Comparison of ENCODE assay signal across 9 mouse cellular contexts in genomic region chr6:129033397-129033796, GRCm38 (mm10). TPM values are rescaled to one million over a fixed set of nuclear protein-coding genes. Genes with fewer than 3 reads are reported as not detected.
A peak's percentile ranks its signal among the peaks of the same experiment; 100 is the strongest.
DNase-seq lines count a peak whose midpoint lies in the region; ATAC-seq and TF ChIP-seq lines count a peak whose summit lies in the region.
"Had no signal": no experiment of that assay in that cellular context is flagged by ENCODE, and none has a peak within 500 bp of the region (broad histone marks: within the 10 kb centered on the region; RNA-seq: fewer than 3 reads in every experiment).

No protein-coding gene starts in this region.

- no peak overlapping the region for H3K4me2 ChIP-seq in heart, postnatal 0 days (ENCODE audit: low read depth, low read length)

- no peaks in the 10 kb centered on the region for H3K9me3 ChIP-seq in heart, postnatal 0 days (replicated peaks; ENCODE audit: control insufficient read depth, low read length)
- no peaks in the 10 kb centered on the region for H3K9me3 ChIP-seq in heart, embryonic 10.5 days
- H3K9me3 ChIP-seq in embryonic facial prominence, embryonic 10.5 days: no peaks in the 10 kb centered on the region

- no peaks in the 10 kb centered on the region for H3K4me1 ChIP-seq in heart, postnatal 0 days (ENCODE audit: control insufficient read depth, insufficient read depth)
- H3K4me1 ChIP-seq in heart, embryonic 10.5 days: no peaks in the 10 kb centered on the region
- H3K4me1 ChIP-seq in embryonic facial prominence, embryonic 10.5 days: no peaks in the 10 kb centered on the region

- ATAC-seq in heart, postnatal 0 days (ENCODE audit: insufficient read depth, low read depth): no peak
- ATAC-seq in activated CD4-positive, CD25-positive, alpha-beta regulatory T cell, adult 4 months: peak; percentile 46

- H3K27ac ChIP-seq in heart, postnatal 0 days (ENCODE audit: low read depth): no peak overlapping the region
- no peak overlapping the region for H3K27ac ChIP-seq in heart, embryonic 10.5 days
- no peak overlapping the region for H3K27ac ChIP-seq in embryonic facial prominence, embryonic 10.5 days (replicated peaks)

- peak; percentile 52 for TF ChIP-seq CTCF in heart, postnatal 0 days (IDR thresholded peaks at IDR 0.05; ENCODE audit: low read depth)

- DNase-seq in heart, postnatal 0 days (ENCODE audit: low spot score): peak; percentile 30
- no peak for DNase-seq in heart, embryonic 10.5 days (ENCODE audit: low spot score)
- peak; percentile 89 for DNase-seq in 416B (ENCODE audit: low read depth)
- DNase-seq in lung, postnatal 36 days: peak; percentile 54
- DNase-seq in layer of hippocampus, adult 18-20 months (ENCODE audit: low spot score in 2 of 2): no peak
- no peak for DNase-seq in embryonic facial prominence, embryonic 10.5 days (ENCODE audit: low spot score)
- no peak for DNase-seq in urinary bladder, postnatal 25 days (ENCODE audit: low spot score)
- DNase-seq: cerebellum, adult 8-10 months had no signal

- no peak overlapping the region for H3K9ac ChIP-seq in heart, postnatal 0 days (replicated peaks; ENCODE audit: low read depth, low read length)

- no peak overlapping the region for H3K4me3 ChIP-seq in heart, postnatal 0 days (ENCODE audit: low read depth, low read length)
- no peak overlapping the region for H3K4me3 ChIP-seq in heart, embryonic 10.5 days
- H3K4me3 ChIP-seq in embryonic facial prominence, embryonic 10.5 days: no peak overlapping the region

- WGBS in heart, postnatal 0 days: 65% methylated on average over 2 of the region's 2 CpGs
- 69% methylated on average over 2 of the region's 2 CpGs for WGBS in heart, embryonic 10.5 days
- 83% methylated on average over 2 of the region's 2 CpGs for WGBS in embryonic facial prominence, embryonic 10.5 days

- H3K36me3 ChIP-seq in heart, postnatal 0 days (replicated peaks; ENCODE audit: control insufficient read depth, insufficient read depth, low read length): no peaks in the 10 kb centered on the region
- no peaks in the 10 kb centered on the region for H3K36me3 ChIP-seq in heart, embryonic 10.5 days
- H3K36me3 ChIP-seq in embryonic facial prominence, embryonic 10.5 days (replicated peaks): no peaks in the 10 kb centered on the region

- H3K27me3 ChIP-seq in heart, postnatal 0 days (ENCODE audit: control insufficient read depth, insufficient read depth, low read length): no peaks in the 10 kb centered on the region
- H3K27me3 ChIP-seq in heart, embryonic 10.5 days (ENCODE audit: insufficient read depth, poor library complexity, severe bottlenecking): no peaks in the 10 kb centered on the region
- no peaks in the 10 kb centered on the region for H3K27me3 ChIP-seq in embryonic facial prominence, embryonic 10.5 days (replicated peaks; ENCODE audit: low read depth, poor library complexity, severe bottlenecking)

- TF ChIP-seq EP300 in heart, postnatal 0 days (IDR thresholded peaks at IDR 0.05; ENCODE audit: low read depth): no peak

RNA-seq across cellular contexts. Expression of gene Klrb1f, which starts 12.3 kb away (rescaled TPM):
- total RNA-seq in heart, postnatal 0 days (2014; rRNA removed; ENCODE audit: low replicate concordance): not detected in 2 replicates
- polyA plus RNA-seq in heart, postnatal 0 days (2015; fragmentation: Nextera tagmentation; extraction: Ambion mirVana): 0.23 and 0.34 TPM in 2 replicates
- polyA plus RNA-seq in heart, embryonic 10.5 days (2016; fragmentation: Nextera tagmentation; extraction: Ambion mirVana): not detected in 2 replicates
- polyA plus RNA-seq in activated CD4-positive, CD25-positive, alpha-beta regulatory T cell, adult 4 months (2017; shearing (Covaris generic)): 1 to 10 TPM; 4.8 to 5.5 TPM
- not detected for total RNA-seq in layer of hippocampus, adult 18-20 months (2021)
- 0.11 TPM in 1 of 2 replicates, not detected in the other for polyA plus RNA-seq in embryonic facial prominence, embryonic 10.5 days (2016; fragmentation: Nextera tagmentation; extraction: Ambion mirVana)

Comparison
In these comparisons a context has a peak if more than half of its experiments do, and no peak if none do; other contexts are left out.
1. DNase-seq: peak in heart, postnatal 0 days (single experiment), 416B (single experiment) and lung, postnatal 36 days (single experiment); none in heart, embryonic 10.5 days (single experiment), layer of hippocampus, adult 18-20 months (0 of 2), embryonic facial prominence, embryonic 10.5 days (single experiment) and urinary bladder, postnatal 25 days (single experiment).